Comparison of ENCODE assay signal across 11 mouse cellular contexts in genomic region chr11:90121902-90122301, GRCm38 (mm10).
A peak's percentile ranks its signal among the peaks of the same experiment; 100 is the strongest.
DNase-seq lines count a peak whose midpoint lies in the region.
"Had no signal": no experiment of that assay in that cellular context is flagged by ENCODE, and none has a peak within 500 bp of the region (broad histone marks: within the 10 kb centered on the region; RNA-seq: fewer than 3 reads in every experiment).

No protein-coding gene starts in this region.

- DNase-seq in heart, adult 11 months = peak; percentile 93
- DNase-seq in heart, postnatal 4 days = no peak
- peak; percentile 29 for DNase-seq in retina, postnatal 1 day
- no peak for DNase-seq in retina, embryonic 14.5 days (ENCODE audit: low spot score)
- peak; percentile 69 for DNase-seq in lung, postnatal 14 days
- no peak for DNase-seq in thymus, postnatal 25 days
- no peak for DNase-seq in thymus, postnatal 0 days (ENCODE audit: low spot score)
- DNase-seq: adrenal gland, postnatal 14 days; B cell, adult 2 months; cerebellum, adult 9-11 months; kidney, adult 11 months had no signal

Comparison
In these comparisons a context has a peak if more than half of its experiments do, and no peak if none do; other contexts are left out.
1. DNase-seq: peak in heart, adult 11 months (single experiment), retina, postnatal 1 day (single experiment) and lung, postnatal 14 days (single experiment); none in heart, postnatal 4 days (single experiment), retina, embryonic 14.5 days (single experiment), thymus, postnatal 25 days (single experiment) and thymus, postnatal 0 days (single experiment).